Mouse (Mus musculus): ENCODE measurements around the gene Mios.

DNA sequence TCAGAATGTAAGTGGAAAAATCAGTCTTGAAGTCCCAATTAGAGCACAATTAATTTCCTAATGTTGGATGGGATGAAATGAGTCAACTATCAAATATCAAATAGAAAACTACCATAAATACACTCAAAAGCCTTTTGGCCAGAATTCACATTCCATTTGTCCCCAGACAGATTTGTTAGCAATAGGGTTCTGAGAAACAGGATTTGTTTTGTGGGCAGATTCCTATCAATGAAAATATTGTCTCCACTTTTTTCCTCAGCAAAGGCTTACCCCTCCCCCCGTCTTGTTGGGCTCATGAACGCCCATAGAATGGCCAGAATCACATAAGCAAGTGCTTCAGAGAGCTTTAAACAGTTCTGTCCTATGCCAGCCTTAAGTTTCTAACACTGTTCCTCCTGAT, 49.0 kb upstream of the Mios start:
- no peak for TF ChIP-seq CTCF (conservative IDR thresholded peaks at IDR 0.05 in 1 of 2, IDR thresholded peaks at IDR 0.05 in 1 of 2; ENCODE audit: low read depth in 2 of 2, low read length in 2 of 2)
- no peak for TF ChIP-seq POLR2A (IDR thresholded peaks at IDR 0.05; ENCODE audit: low read depth, low read length)
- no peak for TF ChIP-seq SMC3 (IDR thresholded peaks at IDR 0.05; ENCODE audit: low read depth, low read length)
- TF ChIP-seq CHD1 (IDR thresholded peaks at IDR 0.05; ENCODE audit: low read depth, low read length): no peak
- no peak for TF ChIP-seq RAD21 (IDR thresholded peaks at IDR 0.05; ENCODE audit: low read depth, low read length)
- no peak for TF ChIP-seq MAZ (IDR thresholded peaks at IDR 0.05; ENCODE audit: low read depth, low read length)
- TF ChIP-seq TCF12 (IDR thresholded peaks at IDR 0.05; ENCODE audit: low read depth, low read length): no peak
